Mouse (Mus musculus): ENCODE results near the gene Mrpl33.
"Not testable (repeated sequence)": the region's sequence is repeated elsewhere in the genome, so short reads cannot be mapped to it uniquely, and the experiment has no call there.

Mrpl33 gene

GRCm38 (mm10) chr5:31597430-31597944 lies 752 bp downstream of the Mrpl33 start:
- DNase-seq (ENCODE audit: low spot score): no peak

- no peak for DNase-seq (ENCODE audit: low spot score)
Measured at GRCm38 (mm10) chr5:31598121-31598520, 1.4 kb downstream of the Mrpl33 start.

GRCm38 (mm10) chr5:31598579-31598978 lies 1.8 kb downstream of the Mrpl33 start:
- DNase-seq (ENCODE audit: low spot score): peak; percentile 28

GRCm38 (mm10) chr5:31599161-31599560 lies 2.4 kb downstream of the Mrpl33 start:
- DNase-seq (ENCODE audit: low spot score): peak; percentile 24

GRCm38 (mm10) chr5:31601162-31601722 lies 4.5 kb downstream of the Mrpl33 start:
- DNase-seq (ENCODE audit: low spot score): no peak

GRCm38 (mm10) chr5:31602377-31602776 lies 5.6 kb downstream of the Mrpl33 start:
- peak; percentile 19 for DNase-seq (ENCODE audit: low spot score)

- DNase-seq (ENCODE audit: low spot score): no peak
Measured at GRCm38 (mm10) chr5:31603766-31604165, 7.0 kb downstream of the Mrpl33 start.

GRCm38 (mm10) chr5:31606151-31606550 lies 9.4 kb downstream of the Mrpl33 start:
- no peak for DNase-seq (ENCODE audit: low spot score)

GRCm38 (mm10) chr5:31610376-31611086 lies 13.8 kb downstream of the Mrpl33 start:
- DNase-seq (ENCODE audit: low spot score): no peak

GRCm38 (mm10) chr5:31611186-31611585 lies 14.5 kb downstream of the Mrpl33 start:
- DNase-seq (ENCODE audit: low spot score): no peak

- peak; percentile 79 for DNase-seq (ENCODE audit: low spot score)
Measured at GRCm38 (mm10) chr5:31613852-31614286, 17.1 kb downstream of the Mrpl33 start.

GRCm38 (mm10) chr5:31614339-31615025 lies 17.7 kb downstream of the Mrpl33 start:
- peak; percentile 13 for DNase-seq (ENCODE audit: low spot score)

- no peak for DNase-seq (ENCODE audit: low spot score)
Measured at GRCm38 (mm10) chr5:31620326-31620725, 23.6 kb downstream of the Mrpl33 start.

GRCm38 (mm10) chr5:31627117-31627516 lies 30.4 kb downstream of the Mrpl33 start:
- DNase-seq (ENCODE audit: low spot score): no peak

- DNase-seq (ENCODE audit: low spot score): no peak
Measured at GRCm38 (mm10) chr5:31627562-31628526, 31.1 kb downstream of the Mrpl33 start.

GRCm38 (mm10) chr5:31628555-31628954 lies 31.8 kb downstream of the Mrpl33 start:
- no peak for DNase-seq (ENCODE audit: low spot score)

- DNase-seq (ENCODE audit: low spot score): no peak
Measured at GRCm38 (mm10) chr5:31630064-31630463, 33.3 kb downstream of the Mrpl33 start.

GRCm38 (mm10) chr5:31631169-31631568 lies 34.4 kb downstream of the Mrpl33 start:
- not testable (repeated sequence) for DNase-seq (ENCODE audit: low spot score)

- DNase-seq (ENCODE audit: low spot score): no peak
Measured at GRCm38 (mm10) chr5:31634161-31634560, 37.4 kb downstream of the Mrpl33 start.

- DNase-seq (ENCODE audit: low spot score): no peak
Measured at GRCm38 (mm10) chr5:31634679-31635078, 37.9 kb downstream of the Mrpl33 start.

GRCm38 (mm10) chr5:31636636-31637253 lies 40.0 kb downstream of the Mrpl33 start:
- DNase-seq (ENCODE audit: low spot score): no peak
